Mouse (Mus musculus) erythroblast, embryonic 14.5 days (primary cell): ENCODE results near the gene N4bp2l2.

Source experiments
- GATA1 ChIP-seq: IDR thresholded peaks from 2 replicates; pipeline ENCODE4 v1.6.1; 2012; ENCODE audit warnings: low read length, inconsistent platforms, mixed read lengths
- TAL1 ChIP-seq: IDR thresholded peaks from 3 replicates; pipeline ENCODE4 v1.6.1; 2012; ENCODE audit warnings: low read length, inconsistent platforms, mixed read lengths

GRCm38 (mm10) chr5:150713431-150713830, 47.4 kb upstream of the N4bp2l2 start:
- TF ChIP-seq TAL1 (no peak), GATA1 (no peak)
